Mouse (Mus musculus) cortical plate, adult 2 months (tissue): Measurements from ENCODE around the gene Olfr463.

ENCODE experiments used
- CTCF ChIP-seq: fragments of 200-500 bp; IDR thresholded peaks from 2 replicates; pipeline ENCODE4 v1.5.1; 2011; ENCODE audit warnings: mild to moderate bottlenecking, control low read depth, low read length; ENCODE audit not compliant: insufficient read depth; ENCODE audit errors: extremely low read depth
- POLR2A ChIP-seq: fragments of 200-500 bp; IDR thresholded peaks from 2 replicates; pipeline ENCODE4 v1.6.1; 2011; ENCODE audit warnings: mild to moderate bottlenecking, low read length, control low read depth; ENCODE audit not compliant: insufficient read depth; ENCODE audit errors: extremely low read depth

- TF ChIP-seq POLR2A = no peak
- no peak for TF ChIP-seq CTCF
Measured at GRCm38 (mm10) chr11:87859273-87859672, 37.9 kb downstream of the Olfr463 start.
